Mouse (Mus musculus): Measurements from ENCODE around the gene Nat8f1. TPM values are rescaled to one million over a fixed set of nuclear protein-coding genes. Genes with fewer than 3 reads are reported as not detected.
"Not testable (repeated sequence)": the region's sequence is repeated elsewhere in the genome, so short reads cannot be mapped to it uniquely, and the experiment has no call there.

Nat8f1 gene
- polyA plus RNA-seq, 1 experiment from 2014 or later: 46.6 TPM

GRCm38 (mm10) chr6:85927476-85928464 lies 12.3 kb upstream of the Nat8f1 start:
- H3K27ac ChIP-seq: no peak overlapping the region
- WGBS: 91% methylated on average over 9 of the region's 9 CpGs
- no peaks in the 10 kb centered on the region for H3K27me3 ChIP-seq
- H3K4me3 ChIP-seq (replicated peaks): no peak overlapping the region
- ATAC-seq (replicated peaks; ENCODE audit: low FRiP score): peak; percentile 54
- H3K4me2 ChIP-seq: no peak overlapping the region
- no peaks in the 10 kb centered on the region for H3K9me3 ChIP-seq (replicated peaks)
- H3K4me1 ChIP-seq: no peaks in the 10 kb centered on the region
- H3K9ac ChIP-seq: no peak overlapping the region
- H3K36me3 ChIP-seq: peaks cover 77% of the 10 kb centered on the region

- no peak for ATAC-seq (replicated peaks; ENCODE audit: low FRiP score)
- Histone ChIP-seq H3K36me3 (peaks cover 77% of the 10 kb centered on the region), H3K27ac (peak overlapping the region; percentile 24; the same call in 1 of the 2 replicates), H3K9me3 (replicated peaks) (no peaks in the 10 kb centered on the region), H3K9ac (no peak overlapping the region), H3K4me2 (no peak overlapping the region), H3K4me1 (no peaks in the 10 kb centered on the region), H3K4me3 (replicated peaks) (no peak overlapping the region), H3K27me3 (no peaks in the 10 kb centered on the region)
- WGBS: 93% methylated on average over 1 of the region's 1 CpGs
Measured at GRCm38 (mm10) chr6:85926709-85927108, 11.2 kb upstream of the Nat8f1 start.

GRCm38 (mm10) chr6:85923643-85924042 lies 8.2 kb upstream of the Nat8f1 start:
- Histone ChIP-seq H3K4me1 (no peaks in the 10 kb centered on the region), H3K4me3 (replicated peaks) (no peak overlapping the region), H3K4me2 (no peak overlapping the region), H3K9ac (no peak overlapping the region), H3K36me3 (peaks cover 64% of the 10 kb centered on the region), H3K27me3 (no peaks in the 10 kb centered on the region), H3K27ac (no peak overlapping the region), H3K9me3 (replicated peaks) (no peaks in the 10 kb centered on the region)
- WGBS: 94% methylated on average over 1 of the region's 1 CpGs
- ATAC-seq (replicated peaks; ENCODE audit: low FRiP score): no peak

GRCm38 (mm10) chr6:85919401-85919800 lies 3.9 kb upstream of the Nat8f1 start:
- 92% methylated on average over 4 of the region's 4 CpGs for WGBS
- ATAC-seq (replicated peaks; ENCODE audit: low FRiP score): no peak
- no peak overlapping the region for H3K4me2 ChIP-seq
- H3K9ac ChIP-seq: no peak overlapping the region
- peaks cover 24% of the 10 kb centered on the region for H3K36me3 ChIP-seq
- H3K9me3 ChIP-seq (replicated peaks): no peaks in the 10 kb centered on the region
- no peak overlapping the region for H3K4me3 ChIP-seq (replicated peaks)
- no peak overlapping the region for H3K27ac ChIP-seq
- peaks cover 13% of the 10 kb centered on the region for H3K4me1 ChIP-seq
- no peaks in the 10 kb centered on the region for H3K27me3 ChIP-seq

GRCm38 (mm10) chr6:85918341-85918740 lies 2.9 kb upstream of the Nat8f1 start:
- H3K9ac ChIP-seq; H3K27ac ChIP-seq; H3K27me3 ChIP-seq; H3K9me3 ChIP-seq (replicated peaks); H3K4me3 ChIP-seq (replicated peaks); ATAC-seq (replicated peaks; ENCODE audit: low FRiP score); H3K4me2 ChIP-seq: not testable (repeated sequence)
- Histone ChIP-seq H3K4me1 (peaks cover 13% of the 10 kb centered on the region), H3K36me3 (peaks cover 21% of the 10 kb centered on the region)
- WGBS: 98% methylated on average over 3 of the region's 3 CpGs

- Histone ChIP-seq H3K27me3 (no peaks in the 10 kb centered on the region), H3K9ac (peak overlapping the region; percentile 78), H3K4me2 (peak overlapping the region; percentile 76), H3K4me3 (replicated peaks) (peak overlapping the region; percentile 68), H3K9me3 (replicated peaks) (no peaks in the 10 kb centered on the region), H3K4me1 (peaks cover 13% of the 10 kb centered on the region), H3K27ac (peak overlapping the region; percentile 94), H3K36me3 (peaks cover 6% of the 10 kb centered on the region; the same call in 1 of the 2 replicates)
- no peak for ATAC-seq (replicated peaks; ENCODE audit: low FRiP score)
- 81% methylated on average over 6 of the region's 6 CpGs for WGBS
Measured at GRCm38 (mm10) chr6:85916596-85916995, 1.1 kb upstream of the Nat8f1 start.

- whole genome bisulfite sequencing: 3% methylated on average over 11 of the region's 11 CpGs
- ATAC-seq (replicated peaks; ENCODE audit: low FRiP score): peak; percentile 19; the same call in 1 of the 2 replicates
Measured at GRCm38 (mm10) chr6:85915141-85915538, 347 bp downstream of the Nat8f1 start.

GRCm38 (mm10) chr6:85911587-85911986 lies 3.9 kb downstream of the Nat8f1 start, which contains the start of gene Tprkb:
Gene Tprkb (plus strand): TSS chr6:85911865.
- Histone ChIP-seq H3K4me1 (peaks cover 12% of the 10 kb centered on the region), H3K36me3 (no peaks in the 10 kb centered on the region), H3K4me3 (replicated peaks) (no peak within 1 kb of the TSS), H3K9me3 (replicated peaks) (no peaks in the 10 kb centered on the region), H3K27me3 (no peaks in the 10 kb centered on the region), H3K4me2 (no peak within 1 kb of the TSS), H3K9ac (no peak within 1 kb of the TSS), H3K27ac (no peak within 1 kb of the TSS)
- WGBS: 93% methylated on average over 3 of the region's 3 CpGs
- ATAC-seq (replicated peaks; ENCODE audit: low FRiP score): no peak

More at GRCm38 (mm10) chr6:85915141-85915538, 347 bp downstream of the Nat8f1 start:
- Histone ChIP-seq H3K27ac (peak overlapping the region; percentile 94), H3K27me3 (no peaks in the 10 kb centered on the region), H3K9ac (peak overlapping the region; percentile 78), H3K36me3 (no peaks in the 10 kb centered on the region), H3K4me1 (peaks cover 13% of the 10 kb centered on the region), H3K4me2 (peak overlapping the region; percentile 76), H3K4me3 (replicated peaks) (peak overlapping the region; percentile 68), H3K9me3 (replicated peaks) (no peaks in the 10 kb centered on the region)

- H3K4me1 ChIP-seq: 0 out of 2 replicates have a peak, but pooled peaks cover 2% of the 10 kb centered on the region
- no peak overlapping the region for H3K4me2 ChIP-seq
- H3K36me3 ChIP-seq: no peaks in the 10 kb centered on the region
- H3K9ac ChIP-seq: no peak overlapping the region
- H3K27me3 ChIP-seq: no peaks in the 10 kb centered on the region
- H3K9me3 ChIP-seq (replicated peaks): no peaks in the 10 kb centered on the region
- 90% methylated on average over 1 of the region's 1 CpGs for WGBS
- no peak overlapping the region for H3K27ac ChIP-seq
- H3K4me3 ChIP-seq (replicated peaks): no peak overlapping the region
- ATAC-seq (replicated peaks; ENCODE audit: low FRiP score): no peak
Measured at GRCm38 (mm10) chr6:85909704-85910103, 5.8 kb downstream of the Nat8f1 start.

GRCm38 (mm10) chr6:85908341-85908740 lies 7.1 kb downstream of the Nat8f1 start:
- no peaks in the 10 kb centered on the region for H3K27me3 ChIP-seq
- H3K4me3 ChIP-seq (replicated peaks): no peak overlapping the region
- 68% methylated on average over 3 of the region's 3 CpGs for WGBS
- H3K9ac ChIP-seq: no peak overlapping the region
- no peak for ATAC-seq (replicated peaks; ENCODE audit: low FRiP score)
- H3K4me2 ChIP-seq: no peak overlapping the region
- no peaks in the 10 kb centered on the region for H3K9me3 ChIP-seq (replicated peaks)
- H3K27ac ChIP-seq: no peak overlapping the region
- H3K4me1 ChIP-seq: no peaks in the 10 kb centered on the region
- no peaks in the 10 kb centered on the region for H3K36me3 ChIP-seq

- WGBS: 61% methylated on average over 2 of the region's 2 CpGs
- H3K27ac ChIP-seq; H3K36me3 ChIP-seq; H3K4me1 ChIP-seq; H3K4me2 ChIP-seq; H3K4me3 ChIP-seq (replicated peaks); H3K27me3 ChIP-seq; H3K9ac ChIP-seq; H3K9me3 ChIP-seq (replicated peaks): not testable (repeated sequence)
- ATAC-seq (replicated peaks; ENCODE audit: low FRiP score): 0 out of 2 replicates have a peak, but pooled peaks have one; percentile 13
Measured at GRCm38 (mm10) chr6:85906911-85907351, 8.6 kb downstream of the Nat8f1 start.

- Histone ChIP-seq H3K4me3 (replicated peaks) (peak within 1 kb of the TSS; percentile 38), H3K4me2 (peak within 1 kb of the TSS; percentile 53)
- not testable (repeated sequence) for H3K36me3 ChIP-seq; H3K9ac ChIP-seq; H3K27me3 ChIP-seq; H3K9me3 ChIP-seq (replicated peaks); H3K27ac ChIP-seq; H3K4me1 ChIP-seq
- peak; percentile 67 for ATAC-seq (replicated peaks; ENCODE audit: low FRiP score)
- 18% methylated on average over 20 of the region's 20 CpGs for WGBS
Measured at GRCm38 (mm10) chr6:85904642-85905061, 10.8 kb downstream of the Nat8f1 start, which contains the start of gene Nat8f4. Gene Nat8f4 (minus strand): TSS chr6:85904884.
